Mouse (Mus musculus): Measurements from ENCODE around the gene Ccdc114.

GRCm38 (mm10) chr7:45908384-45908783 is 15.5 kb upstream of the Ccdc114 start:
- TF ChIP-seq EP300 (IDR thresholded peaks at IDR 0.05; ENCODE audit: insufficient read depth, low read depth, low read length) (no peak), CTCF (IDR thresholded peaks at IDR 0.05; ENCODE audit: low read depth, low read length) (no peak), POLR2A (IDR thresholded peaks at IDR 0.05; ENCODE audit: insufficient read depth, low read length) (no peak)

Measured in ES-Bruce4 (cell line).